Mouse (Mus musculus) midbrain, embryonic 13.5 days (tissue): ENCODE measurements at regions not wholly inside any gene's neighbourhood (a gene's known extent, or its start where the extent isn't known, plus 50 kb on each side); places are given as distances from the start of the nearest gene placed in this dataset.

Experiments used
- ATAC-seq: fragments of 200-750 bp; cut with Nextera tagmentation; 2 replicates; pipeline ENCODE4 v1.8.0; 2017; ENCODE audit warnings: mild to moderate bottlenecking, moderate TSS enrichment, moderate library complexity
- H3K27ac ChIP-seq: fragments of 300-500 bp; sonication (generic); 2 replicates; pipeline ENCODE4 v1.5.1; 2015; ENCODE audit warnings: inconsistent platforms, mild to moderate bottlenecking, moderate library complexity
- H3K27me3 ChIP-seq: fragments of 300-500 bp; sonication (generic); 2 replicates; pipeline ENCODE4 v1.6.1; 2015; ENCODE audit warnings: mild to moderate bottlenecking, inconsistent platforms
- H3K36me3 ChIP-seq: fragments of 300-500 bp; sonication (generic); 2 replicates; pipeline ENCODE4 v1.6.1; 2015; ENCODE audit warnings: mild to moderate bottlenecking, inconsistent platforms
- H3K4me1 ChIP-seq: fragments of 300-500 bp; sonication (generic); replicated peaks from 2 replicates; pipeline ENCODE4 v1.6.1; 2015; ENCODE audit warnings: inconsistent platforms
- H3K4me2 ChIP-seq: fragments of 300-500 bp; sonication (generic); replicated peaks from 2 replicates; pipeline ENCODE4 v1.6.1; 2015; ENCODE audit warnings: moderate library complexity, mild to moderate bottlenecking, inconsistent platforms
- H3K4me3 ChIP-seq: fragments of 300-500 bp; sonication (generic); replicated peaks from 2 replicates; pipeline ENCODE4 v1.5.1; 2015; ENCODE audit warnings: mild to moderate bottlenecking, inconsistent platforms
- H3K9ac ChIP-seq: fragments of 300-500 bp; sonication (generic); replicated peaks from 2 replicates; pipeline ENCODE4 v1.6.1; 2015; ENCODE audit warnings: mild to moderate bottlenecking, inconsistent platforms
- H3K9me3 ChIP-seq: fragments of 300-500 bp; sonication (generic); 2 replicates; pipeline ENCODE4 v1.6.1; 2016; ENCODE audit warnings: mild to moderate bottlenecking, inconsistent platforms
- WGBS: fragments of 180-500 bp; shearing (Covaris S2); methylation state at CpG from one replicate; pipeline ENCODE4 v1.1.7; 2015; 5-methylcytosine and 5-hydroxymethylcytosine counted together

DNA sequence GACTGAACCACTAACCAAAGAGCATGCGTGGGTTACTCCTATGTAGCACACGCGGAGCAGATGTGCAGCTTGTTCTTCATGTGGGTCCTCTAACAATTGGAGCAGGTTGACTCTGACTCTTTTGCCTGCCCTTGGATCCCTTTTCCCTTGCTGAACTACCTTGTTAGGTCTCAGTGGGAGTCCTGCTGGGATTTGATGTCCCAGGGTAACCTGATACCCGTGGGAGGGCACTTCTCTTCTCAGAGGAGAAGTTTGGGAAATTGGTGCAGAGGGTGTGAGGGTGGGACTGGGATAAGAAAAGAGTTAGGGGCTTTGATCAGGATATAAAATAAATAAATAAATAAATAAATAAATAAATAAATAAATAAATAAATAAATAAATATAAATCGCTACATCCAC lies 179.7 kb upstream of the Tas2r134 start:
- Histone ChIP-seq H3K9ac (no peak overlapping the region), H3K4me3 (no peak overlapping the region), H3K9me3 (no peaks in the 10 kb centered on the region), H3K36me3 (no peaks in the 10 kb centered on the region), H3K4me2 (no peak overlapping the region), H3K27me3 (no peaks in the 10 kb centered on the region), H3K4me1 (peaks cover 25% of the 10 kb centered on the region), H3K27ac (no peak overlapping the region)
- no peak for ATAC-seq
- WGBS: 97% methylated on average over 5 of the region's 5 CpGs

DNA sequence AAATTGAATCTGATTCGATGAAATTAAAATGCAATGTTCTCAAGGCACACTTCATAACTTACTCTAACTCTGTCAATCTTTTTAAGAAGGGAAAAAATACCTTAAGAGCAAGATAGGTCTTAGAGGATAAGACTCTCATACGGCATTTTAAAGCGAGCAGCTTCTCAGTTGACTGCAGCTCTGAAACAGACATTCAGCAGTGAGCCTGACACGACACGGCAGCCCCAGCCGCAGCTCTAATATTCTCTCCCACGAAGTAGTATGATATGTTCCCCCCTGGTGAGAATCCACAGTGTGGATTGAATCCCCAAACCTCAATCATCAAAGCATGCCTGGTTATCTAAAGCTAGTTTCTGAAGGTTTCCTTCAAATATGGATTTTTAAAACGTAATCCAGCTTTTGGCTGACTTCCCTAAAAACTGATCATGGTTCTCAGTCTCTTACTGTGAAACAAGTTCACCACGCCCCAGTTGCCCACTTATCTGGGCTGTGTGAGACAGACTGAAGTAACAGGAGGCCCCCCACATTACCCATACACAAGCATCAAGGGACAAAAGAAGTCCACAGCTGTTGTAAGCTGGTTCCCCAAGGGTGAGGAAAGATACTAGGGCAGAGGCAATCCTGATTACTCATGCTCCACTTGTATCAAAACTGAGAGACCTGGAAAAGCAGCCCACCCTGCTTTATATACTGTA lies 182.8 kb upstream of the Tas2r134 start:
- peak; percentile 65 for ATAC-seq
- 40% methylated on average over 9 of the region's 9 CpGs for WGBS
- no peak overlapping the region for H3K4me3 ChIP-seq
- peak overlapping the region; percentile 45; the same call in 1 of the 2 replicates for H3K27ac ChIP-seq
- H3K4me2 ChIP-seq: 0 out of 2 replicates have a peak overlapping the region, but pooled peaks have one; percentile 2
- H3K9ac ChIP-seq: no peak overlapping the region
- no peaks in the 10 kb centered on the region for H3K9me3 ChIP-seq
- H3K4me1 ChIP-seq: peaks cover 31% of the 10 kb centered on the region
- no peaks in the 10 kb centered on the region for H3K36me3 ChIP-seq
- H3K27me3 ChIP-seq: no peaks in the 10 kb centered on the region

- H3K9ac ChIP-seq: no peak overlapping the region
- peak; percentile 79 for ATAC-seq
- H3K27me3 ChIP-seq: no peaks in the 10 kb centered on the region
- H3K36me3 ChIP-seq: no peaks in the 10 kb centered on the region
- H3K4me2 ChIP-seq: no peak overlapping the region
- H3K9me3 ChIP-seq: no peaks in the 10 kb centered on the region
- no peak overlapping the region for H3K4me3 ChIP-seq
- H3K4me1 ChIP-seq: peaks cover 31% of the 10 kb centered on the region
- peak overlapping the region; percentile 45; the same call in 1 of the 2 replicates for H3K27ac ChIP-seq
- WGBS: 27% methylated on average over 3 of the region's 3 CpGs
These were observed 183.4 kb upstream of the Tas2r134 start for GRCm38 (mm10) chr2:51443946-51444345.

- WGBS: 65% methylated on average over 1 of the region's 1 CpGs
- H3K36me3 ChIP-seq: no peaks in the 10 kb centered on the region
- H3K9me3 ChIP-seq: no peaks in the 10 kb centered on the region; the same call in 1 of the 2 replicates
- H3K4me1 ChIP-seq: peaks cover 17% of the 10 kb centered on the region
- no peak overlapping the region for H3K4me3 ChIP-seq
- no peak overlapping the region for H3K27ac ChIP-seq
- H3K4me2 ChIP-seq: no peak overlapping the region
- ATAC-seq: no peak
- no peaks in the 10 kb centered on the region for H3K27me3 ChIP-seq
- H3K9ac ChIP-seq: no peak overlapping the region
These were observed 188.3 kb upstream of the Tas2r134 start for GRCm38 (mm10) chr2:51439047-51439446.

- Histone ChIP-seq H3K9ac (no peak overlapping the region), H3K9me3 (no peaks in the 10 kb centered on the region; the same call in 1 of the 2 replicates), H3K36me3 (no peaks in the 10 kb centered on the region), H3K27ac (no peak overlapping the region), H3K27me3 (no peaks in the 10 kb centered on the region), H3K4me2 (no peak overlapping the region), H3K4me3 (no peak overlapping the region), H3K4me1 (0 out of 2 replicates have a peak, but pooled peaks cover 2% of the 10 kb centered on the region)
- ATAC-seq: no peak
- 52% methylated on average over 3 of the region's 3 CpGs for WGBS
These were observed 190.7 kb upstream of the Tas2r134 start for GRCm38 (mm10) chr2:51436590-51436989.

GRCm38 (mm10) chr2:51431564-51431963 lies 195.7 kb upstream of the Tas2r134 start:
- H3K4me1 ChIP-seq: no peaks in the 10 kb centered on the region
- WGBS: 91% methylated on average over 3 of the region's 3 CpGs

GRCm38 (mm10) chr2:51429716-51430115 lies 197.6 kb upstream of the Tas2r134 start:
- Histone ChIP-seq H3K4me2 (no peak overlapping the region), H3K27ac (no peak overlapping the region), H3K4me3 (no peak overlapping the region), H3K9ac (no peak overlapping the region), H3K4me1 (no peaks in the 10 kb centered on the region), H3K27me3 (no peaks in the 10 kb centered on the region), H3K36me3 (no peaks in the 10 kb centered on the region), H3K9me3 (no peaks in the 10 kb centered on the region)
- no peak for ATAC-seq
- 82% methylated on average over 5 of the region's 5 CpGs for WGBS

More at GRCm38 (mm10) chr2:51431564-51431963, 195.7 kb upstream of the Tas2r134 start:
- no peaks in the 10 kb centered on the region; the same call in 1 of the 2 replicates for H3K9me3 ChIP-seq
- no peaks in the 10 kb centered on the region for H3K27me3 ChIP-seq
- H3K9ac ChIP-seq: no peak overlapping the region
- no peaks in the 10 kb centered on the region for H3K36me3 ChIP-seq
- no peak overlapping the region for H3K27ac ChIP-seq
- H3K4me3 ChIP-seq: no peak overlapping the region
- ATAC-seq: no peak
- no peak overlapping the region for H3K4me2 ChIP-seq

GRCm38 (mm10) chr2:51422442-51422841 lies 204.9 kb upstream of the Tas2r134 start:
- Histone ChIP-seq H3K36me3 (no peaks in the 10 kb centered on the region), H3K27ac (no peak overlapping the region), H3K4me1 (peaks cover 19% of the 10 kb centered on the region), H3K4me3 (no peak overlapping the region), H3K9me3 (no peaks in the 10 kb centered on the region), H3K27me3 (no peaks in the 10 kb centered on the region), H3K4me2 (no peak overlapping the region), H3K9ac (no peak overlapping the region)
- WGBS: 66% methylated on average over 6 of the region's 6 CpGs
- ATAC-seq: peak; percentile 60; the same call in 1 of the 2 replicates

DNA sequence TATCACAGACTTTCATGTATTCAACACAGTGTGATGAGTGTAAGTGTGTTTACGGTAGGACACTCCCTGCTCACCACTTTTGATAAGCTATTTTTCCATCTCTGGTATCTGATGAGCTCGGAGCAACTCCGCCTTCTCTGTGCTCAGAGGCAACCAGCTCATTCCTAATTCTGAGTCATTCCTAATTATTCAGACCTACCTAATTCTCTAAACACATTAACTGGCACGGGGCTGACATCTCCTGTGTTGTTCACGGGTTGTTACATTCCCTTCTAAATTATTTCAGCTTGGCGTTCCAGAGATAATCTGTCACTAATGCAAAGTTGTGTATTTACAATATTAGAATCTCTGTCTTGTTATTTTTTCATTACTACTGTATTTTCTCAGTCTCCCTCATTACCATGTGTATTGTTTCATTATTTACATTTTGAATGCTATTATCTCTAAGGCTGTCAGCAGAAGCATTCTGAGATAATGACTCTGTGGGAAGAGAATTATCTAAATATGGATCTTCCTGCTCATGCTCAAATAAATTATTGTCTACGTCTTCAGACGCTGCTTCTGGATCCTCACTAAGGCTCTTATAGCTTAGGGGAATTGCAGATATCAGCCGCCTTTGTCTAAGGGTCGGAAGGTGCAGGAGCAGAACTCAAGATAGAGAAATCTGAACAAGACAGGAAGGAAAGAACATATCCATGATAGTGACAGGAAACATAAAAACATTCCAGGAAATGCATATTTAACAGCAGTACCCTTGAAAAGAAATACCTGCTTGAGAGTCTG lies 209.2 kb upstream of the Tas2r134 start:
- Histone ChIP-seq H3K4me1 (peaks cover 19% of the 10 kb centered on the region), H3K9me3 (no peaks in the 10 kb centered on the region), H3K4me2 (no peak overlapping the region), H3K36me3 (no peaks in the 10 kb centered on the region), H3K27ac (peak overlapping the region; percentile 35; the same call in 1 of the 2 replicates), H3K4me3 (no peak overlapping the region), H3K9ac (no peak overlapping the region), H3K27me3 (no peaks in the 10 kb centered on the region)
- ATAC-seq: peak; percentile 67; the same call in 1 of the 2 replicates
- WGBS: 49% methylated on average over 10 of the region's 10 CpGs

DNA sequence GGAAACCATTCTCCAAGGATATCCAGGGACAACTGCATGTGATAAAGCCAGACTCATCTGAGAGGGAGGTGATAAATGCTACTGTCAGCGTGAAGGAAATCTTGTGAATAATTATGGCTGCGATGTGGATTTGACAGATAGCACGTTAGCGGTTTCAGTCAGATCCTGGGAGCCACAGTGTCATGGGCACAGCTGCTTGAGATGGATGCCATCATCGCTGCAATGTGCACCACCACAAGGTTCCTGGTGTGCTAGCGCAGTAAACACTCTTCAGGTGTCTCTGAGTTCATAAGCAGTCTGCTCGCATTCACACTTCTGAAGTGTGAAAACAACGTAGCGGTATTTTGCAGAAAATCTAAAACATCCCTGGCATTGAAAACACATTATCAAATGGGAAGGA lies 238.9 kb upstream of the Tas2r134 start:
- 81% methylated on average over 9 of the region's 9 CpGs for WGBS
- H3K27ac ChIP-seq: no peak overlapping the region
- H3K4me3 ChIP-seq: no peak overlapping the region
- H3K9ac ChIP-seq: no peak overlapping the region
- H3K36me3 ChIP-seq: no peaks in the 10 kb centered on the region
- no peaks in the 10 kb centered on the region; the same call in 1 of the 2 replicates for H3K4me1 ChIP-seq
- ATAC-seq: no peak
- no peak overlapping the region for H3K4me2 ChIP-seq
- no peaks in the 10 kb centered on the region for H3K27me3 ChIP-seq
- no peaks in the 10 kb centered on the region for H3K9me3 ChIP-seq

- H3K36me3 ChIP-seq: no peaks in the 10 kb centered on the region
- no peaks in the 10 kb centered on the region for H3K27me3 ChIP-seq
- no peaks in the 10 kb centered on the region for H3K9me3 ChIP-seq
- H3K27ac ChIP-seq: no peak overlapping the region
- H3K4me1 ChIP-seq: no peaks in the 10 kb centered on the region; the same call in 1 of the 2 replicates
- no peak overlapping the region for H3K4me3 ChIP-seq
- ATAC-seq: no peak
- no peak overlapping the region for H3K4me2 ChIP-seq
- H3K9ac ChIP-seq: no peak overlapping the region
- 48% methylated on average over 1 of the region's 1 CpGs for WGBS
These were observed 238.2 kb upstream of the Rnd3 start for GRCm38 (mm10) chr2:51387136-51387535.

DNA sequence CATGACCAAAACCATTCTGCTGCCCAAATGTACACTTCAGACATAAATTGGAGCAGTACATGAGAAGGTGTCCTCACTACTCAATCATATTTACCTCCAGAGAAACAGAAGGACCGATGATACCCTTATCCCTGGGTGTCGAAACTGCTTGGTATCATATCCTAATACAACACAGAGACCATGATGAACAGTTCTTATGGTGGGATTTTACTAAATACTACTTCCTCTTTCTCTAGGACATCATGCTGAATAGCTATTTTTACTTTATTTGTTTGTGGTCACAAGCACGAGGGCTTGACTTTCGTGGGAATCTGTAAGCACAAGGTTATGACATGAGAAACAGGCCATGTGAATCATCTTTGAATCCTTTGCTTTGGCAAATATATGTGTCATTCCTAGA lies 227.7 kb upstream of the Rnd3 start:
- H3K4me2 ChIP-seq: no peak overlapping the region
- no peaks in the 10 kb centered on the region for H3K9me3 ChIP-seq
- ATAC-seq: no peak
- H3K27ac ChIP-seq: no peak overlapping the region
- no peak overlapping the region for H3K4me3 ChIP-seq
- 94% methylated on average over 4 of the region's 4 CpGs for WGBS
- H3K4me1 ChIP-seq: no peaks in the 10 kb centered on the region
- H3K36me3 ChIP-seq: no peaks in the 10 kb centered on the region
- H3K27me3 ChIP-seq: no peaks in the 10 kb centered on the region
- H3K9ac ChIP-seq: no peak overlapping the region
